Mouse (Mus musculus) G1E (cell line): ENCODE data around the gene Trip4.

Experiments used
- CTCF ChIP-seq: IDR thresholded peaks from 2 replicates; pipeline ENCODE4 v1.5.1; 2012; ENCODE audit warnings: low read depth, low read length, inconsistent platforms, mixed read lengths
- GATA1 ChIP-seq: IDR thresholded peaks from 2 replicates; pipeline ENCODE4 v1.6.1; 2012; ENCODE audit warnings: borderline replicate concordance, low read length, inconsistent platforms, mixed read lengths
- GATA2 ChIP-seq: IDR thresholded peaks from 2 replicates; pipeline ENCODE4 v1.6.1; 2012; ENCODE audit warnings: low read depth, low read length, inconsistent platforms, borderline replicate concordance
- TAL1 ChIP-seq: conservative IDR thresholded peaks from 2 replicates; pipeline ENCODE4 v1.6.1; 2012; ENCODE audit warnings: low read depth, low read length, inconsistent platforms, mixed read lengths

- TF ChIP-seq GATA1 = no peak
- TF ChIP-seq CTCF = no peak
- TF ChIP-seq TAL1 = no peak
- TF ChIP-seq GATA2 = no peak
Observed at GRCm38 (mm10) chr9:65791106-65791505, 117.5 kb downstream of the Trip4 start.
